Mouse (Mus musculus) heart, postnatal 36 days (tissue): ENCODE results near the gene Olfr556. TPM values are rescaled to one million over a fixed set of nuclear protein-coding genes. Genes with fewer than 3 reads are reported as not detected.
"Not testable (repeated sequence)": the region's sequence is repeated elsewhere in the genome, so short reads cannot be mapped to it uniquely, and the experiment has no call there.

ENCODE experiments used
- DNase-seq, 2 experiments: peaks; one replicate each; pipeline ENCODE4 v3.0.0; 2021 to 2022
- intact Hi-C: fragments of 180-260 bp; cut with DNase I; formaldehyde crosslinking; loops from one replicate; pipeline ENCODE4 v1.15.1; 2025
- total RNA-seq, 2 experiments: library from RNA; stranded (reverse); gene quantifications; 2 replicates each; pipeline ENCODE4 v1.2.3; 2021

The Olfr556 gene
- total RNA-seq = not detected

DNA sequence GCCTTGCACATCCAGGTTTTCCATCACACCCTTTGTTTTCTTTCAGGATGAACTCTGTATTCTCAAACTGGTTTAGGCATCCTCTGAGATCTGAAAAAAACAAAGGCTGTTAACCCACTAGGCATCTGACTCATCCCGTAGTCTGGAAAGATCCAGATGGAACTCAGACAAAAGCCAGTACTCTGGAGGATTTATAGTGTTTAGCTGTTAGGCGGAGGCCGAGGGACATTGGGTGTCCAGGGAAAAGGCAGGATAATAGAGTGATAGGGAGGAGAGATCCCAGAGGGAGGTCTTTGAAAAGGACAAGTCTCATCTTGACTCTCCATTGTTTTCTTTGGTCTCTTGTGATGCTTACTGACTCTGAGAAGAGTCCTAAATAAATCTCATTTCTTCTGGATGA, at the start of gene Olfr556:
Olfr556 (plus strand) TSS at position 301 of the 400 bp plus-strand sequence.
- DNase-seq = no peak
- intact Hi-C loops = loop anchor here (2.0 kb wide), 2 partner anchors 88 to 254 kb away; no protein-coding TSS in a partner anchor

DNA sequence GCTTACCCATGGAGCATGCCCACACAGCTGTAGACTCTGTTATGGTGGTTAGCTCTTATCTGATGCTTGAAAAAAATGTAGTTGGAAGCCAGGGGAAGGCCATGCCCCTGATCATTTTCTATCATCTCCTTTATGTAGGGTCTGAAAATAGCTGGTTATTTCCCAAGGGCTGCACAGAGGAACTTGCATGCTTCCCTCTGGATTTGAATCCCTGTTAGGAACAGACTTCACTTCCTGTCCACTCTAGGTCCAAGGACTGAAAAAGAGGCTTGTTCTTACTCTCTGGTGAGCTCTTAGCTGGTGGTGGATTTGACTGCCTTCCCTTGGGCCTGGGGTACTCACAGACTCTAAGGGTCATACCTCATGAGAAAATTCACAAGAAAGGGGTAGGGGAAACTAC, 46.6 kb upstream of the Olfr556 start, which contains the start of gene Olfr553:
Olfr553 (minus strand) TSS at position 101 of the 400 bp plus-strand sequence.
- intact Hi-C loops = no loop called here
- DNase-seq = no peak

DNA sequence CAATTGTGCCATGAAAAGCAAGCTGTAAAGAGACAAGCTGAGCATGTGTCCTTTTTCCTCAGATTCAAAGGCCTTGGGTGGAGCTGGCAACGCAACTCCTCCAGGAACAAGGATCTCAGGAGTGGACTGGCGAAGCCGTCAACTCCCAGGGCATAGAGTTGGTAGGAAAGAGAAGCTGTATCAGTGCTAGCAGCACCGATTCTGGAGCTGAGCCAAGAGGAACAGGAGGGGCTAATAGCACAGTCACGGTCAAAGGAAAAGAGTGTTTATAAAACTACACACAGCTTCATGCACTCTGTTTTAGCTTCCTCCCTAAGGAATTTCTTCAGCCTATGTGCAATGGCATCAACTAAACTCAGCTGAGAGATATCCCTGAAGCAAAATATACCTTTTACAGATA, 45.1 kb upstream of the Olfr556 start:
- intact Hi-C loops = no loop called here

DNA sequence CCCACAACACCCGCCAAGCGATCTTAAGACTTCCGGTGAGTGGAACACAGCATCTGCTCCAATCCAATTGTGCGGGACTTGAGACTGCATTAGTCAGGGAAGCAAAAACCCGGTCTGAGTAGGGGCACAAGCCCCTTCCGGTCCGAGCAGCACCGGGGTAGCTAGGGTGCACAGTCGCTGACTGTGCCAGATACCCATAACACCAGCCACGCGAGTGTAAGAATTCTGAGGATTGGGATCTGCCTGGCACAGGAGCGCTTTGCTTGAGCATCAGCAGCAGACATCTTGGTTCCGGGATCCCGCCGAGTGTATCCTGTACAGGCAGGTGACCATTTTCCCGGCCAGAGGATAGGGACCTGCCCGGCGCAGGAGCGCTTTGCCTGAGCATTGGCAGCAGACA, 44.3 kb upstream of the Olfr556 start:
- intact Hi-C loops, DNase-seq: not testable (repeated sequence)

More for the DNA sequence above, 45.1 kb upstream of the Olfr556 start:
- DNase-seq = peak; percentile 8 to 9

DNA sequence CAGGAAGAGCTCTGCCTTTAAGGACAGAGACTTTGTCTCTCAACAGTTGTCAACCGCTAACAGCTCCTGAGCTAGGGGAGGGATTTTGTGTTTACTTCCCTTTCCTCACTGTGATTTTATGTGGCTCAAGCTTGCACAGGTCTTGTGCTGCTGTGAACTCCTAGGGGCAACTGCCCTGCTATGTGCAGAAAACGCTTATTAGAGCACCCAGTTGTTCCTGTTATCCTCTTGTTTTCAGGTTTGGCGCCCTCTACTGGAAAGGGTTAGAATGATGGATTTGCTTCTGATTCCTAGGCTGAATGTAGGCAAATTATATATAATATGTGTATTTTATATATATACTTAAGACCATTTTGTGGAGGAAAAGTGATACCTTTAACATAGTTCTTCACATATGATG, 28.0 kb upstream of the Olfr556 start:
- DNase-seq = peak; percentile 38 to 43
- intact Hi-C loops = loop anchor here (1.0 kb wide), 2 partner anchors 123 to 128 kb away; no protein-coding TSS in a partner anchor

DNA sequence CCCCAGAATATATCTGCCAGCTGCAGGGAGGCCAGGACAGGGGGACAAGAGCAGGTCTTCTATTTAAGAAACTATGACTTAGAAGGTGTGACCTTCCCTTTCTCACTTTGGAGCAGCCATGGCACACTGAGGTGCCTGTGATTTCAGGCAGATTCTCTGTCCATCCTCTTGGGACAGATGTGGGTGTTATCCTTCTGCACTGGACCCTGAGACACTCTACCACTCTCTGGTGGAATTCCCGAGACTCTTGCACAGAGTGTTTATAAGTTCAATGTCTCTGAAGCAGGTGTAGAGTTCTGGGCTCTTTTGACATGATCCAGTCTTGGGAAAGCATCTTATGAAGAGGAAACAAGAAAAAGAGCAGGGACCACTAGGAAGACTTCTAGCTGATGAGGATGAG, 26.6 kb upstream of the Olfr556 start, which contains the start of gene Olfr554:
Olfr554 (plus strand) TSS at position 301 of the 400 bp plus-strand sequence.
- intact Hi-C loops = no loop called here
- DNase-seq = no peak

DNA sequence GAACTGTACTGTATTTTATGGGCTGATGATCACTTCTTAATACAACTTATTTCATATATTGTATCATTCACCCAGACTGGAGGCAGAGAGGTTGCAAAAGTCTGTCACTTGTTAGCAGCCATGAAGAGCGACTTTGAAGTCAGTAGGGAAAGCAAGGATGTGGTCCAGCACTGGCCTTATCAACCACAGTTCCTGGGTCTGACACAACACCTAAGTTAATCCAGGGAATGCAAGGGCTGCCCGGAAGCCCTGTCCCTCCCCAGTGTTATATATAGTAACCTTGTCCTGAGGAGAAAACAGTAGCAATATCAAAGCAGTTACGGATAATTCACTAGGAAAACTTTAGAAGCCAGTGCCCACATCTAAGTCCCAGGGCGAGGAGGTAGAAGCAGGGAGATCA, 19.8 kb upstream of the Olfr556 start:
- DNase-seq, intact Hi-C loops: not testable (repeated sequence)

DNA sequence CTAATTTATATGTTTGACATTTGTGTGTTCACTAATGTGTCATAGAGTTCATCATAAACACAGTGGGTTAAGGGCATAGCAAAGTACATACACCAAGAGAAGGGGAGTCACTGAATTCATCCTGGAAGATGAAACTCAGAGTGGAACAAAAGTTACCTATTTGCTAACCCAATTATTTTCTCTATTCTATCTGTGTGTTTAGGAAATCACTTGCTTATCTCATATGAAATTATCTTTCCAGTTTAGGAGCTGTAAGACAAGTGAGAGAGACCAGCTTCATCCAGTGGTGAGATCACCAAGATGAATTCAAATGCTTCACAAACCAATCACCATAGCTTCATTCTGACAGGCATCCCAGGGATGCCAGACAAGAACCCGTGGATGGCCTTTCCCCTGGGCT, 6.2 kb upstream of the Olfr556 start, which contains the start of gene Olfr555:
Olfr555 (plus strand) TSS at position 301 of the 400 bp plus-strand sequence.
- no peak for DNase-seq
- intact Hi-C loops = no loop called here

DNA sequence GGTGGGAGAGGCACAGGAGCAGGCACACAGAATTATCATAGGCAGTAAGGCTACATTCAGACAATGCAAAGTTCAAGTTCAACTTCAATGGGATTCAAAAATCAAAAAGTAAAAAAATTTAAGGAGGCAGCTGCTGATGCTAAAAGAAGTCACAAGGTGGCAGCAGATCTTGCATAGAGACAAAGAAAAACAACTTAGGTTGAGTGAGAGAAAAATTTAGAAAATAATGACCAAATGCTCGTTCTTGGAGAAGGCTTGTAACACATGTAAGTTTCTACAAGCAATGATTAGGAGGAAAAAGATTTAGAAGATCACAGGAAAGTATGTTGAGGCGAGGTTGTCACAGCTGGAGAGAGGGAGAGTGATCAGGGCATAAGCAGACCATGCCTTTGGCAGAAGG, 679 bp downstream of the Olfr556 start:
- intact Hi-C loops = loop anchor here (2.0 kb wide), 2 partner anchors 87 to 253 kb away; no protein-coding TSS in a partner anchor
- DNase-seq = no peak

DNA sequence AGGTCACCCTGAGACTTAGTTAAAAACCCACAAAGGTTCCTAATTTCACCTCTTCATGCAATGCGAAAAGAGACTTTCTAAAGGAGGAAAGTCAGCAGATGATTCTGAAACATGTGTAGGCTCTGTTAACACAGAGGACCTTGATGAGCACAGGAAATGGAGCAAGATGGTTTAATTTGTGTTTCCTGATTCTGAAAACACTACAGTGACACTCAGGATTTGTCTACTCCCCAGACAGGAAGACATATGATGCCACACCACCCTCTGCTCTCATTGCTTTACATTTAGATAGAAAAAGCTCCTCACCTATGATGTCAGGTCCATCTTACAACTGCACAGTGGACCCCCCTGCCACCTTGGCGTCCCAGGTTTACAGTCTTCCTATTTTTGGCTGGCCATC, 11.5 kb downstream of the Olfr556 start:
- no peak for DNase-seq
- intact Hi-C loops = no loop called here

DNA sequence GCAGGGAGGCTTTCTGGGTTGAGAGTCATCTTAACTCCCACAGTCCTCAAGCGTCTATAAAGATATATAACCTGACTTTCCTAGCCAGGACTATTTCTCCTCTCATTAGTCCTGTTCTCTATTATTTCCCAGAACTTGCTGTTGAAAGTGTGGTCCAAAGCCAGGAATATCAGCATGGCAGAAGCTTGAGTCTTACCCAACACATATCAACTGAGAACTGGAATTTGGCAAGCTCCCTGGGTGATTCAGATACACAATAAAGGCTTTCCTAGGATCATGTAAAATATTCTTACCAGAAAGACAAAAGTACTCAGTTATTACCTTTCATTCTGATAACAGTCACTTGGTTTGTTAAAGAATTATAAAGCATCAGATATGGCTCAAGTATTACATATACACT, 17.2 kb downstream of the Olfr556 start:
- DNase-seq = no peak
- intact Hi-C loops = loop anchor here (5.0 kb wide), 1 partner anchor 115 kb away; the partner anchor contains the start of gene Trim21

DNA sequence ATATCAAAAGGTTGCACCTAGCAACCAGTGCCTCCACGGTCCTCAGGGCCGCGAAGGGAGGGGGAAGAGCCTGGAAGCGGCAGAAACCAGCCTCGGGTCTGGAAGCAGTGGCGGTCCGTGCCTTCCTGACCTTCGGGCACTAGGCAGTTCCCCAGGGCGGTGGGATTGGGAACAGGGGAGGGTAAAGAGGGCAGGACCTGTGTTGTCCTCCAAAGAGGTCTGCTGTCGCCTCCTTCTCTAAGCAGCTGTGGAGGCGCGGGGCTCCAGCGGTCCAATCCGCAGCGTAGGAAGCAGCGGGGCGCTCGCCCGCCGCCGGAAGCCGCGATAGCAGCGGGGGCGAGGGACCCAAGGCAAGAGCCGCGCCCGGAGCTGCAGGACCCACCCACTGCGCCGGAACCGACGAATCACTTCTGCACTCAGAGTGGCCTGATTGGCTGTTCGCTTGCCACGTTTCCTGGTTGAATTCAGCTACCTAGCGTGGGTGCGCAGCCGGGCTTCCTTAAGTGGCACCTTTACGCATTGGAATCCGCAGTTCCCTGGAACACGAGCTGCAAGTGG, 22.3 kb downstream of the Olfr556 start, which contains the start of gene Trim68:
Trim68 (minus strand) TSS at position 384 of the 558 bp plus-strand sequence.
- intact Hi-C loops = no loop called here
- DNase-seq = peak; percentile 85 to 88

DNA sequence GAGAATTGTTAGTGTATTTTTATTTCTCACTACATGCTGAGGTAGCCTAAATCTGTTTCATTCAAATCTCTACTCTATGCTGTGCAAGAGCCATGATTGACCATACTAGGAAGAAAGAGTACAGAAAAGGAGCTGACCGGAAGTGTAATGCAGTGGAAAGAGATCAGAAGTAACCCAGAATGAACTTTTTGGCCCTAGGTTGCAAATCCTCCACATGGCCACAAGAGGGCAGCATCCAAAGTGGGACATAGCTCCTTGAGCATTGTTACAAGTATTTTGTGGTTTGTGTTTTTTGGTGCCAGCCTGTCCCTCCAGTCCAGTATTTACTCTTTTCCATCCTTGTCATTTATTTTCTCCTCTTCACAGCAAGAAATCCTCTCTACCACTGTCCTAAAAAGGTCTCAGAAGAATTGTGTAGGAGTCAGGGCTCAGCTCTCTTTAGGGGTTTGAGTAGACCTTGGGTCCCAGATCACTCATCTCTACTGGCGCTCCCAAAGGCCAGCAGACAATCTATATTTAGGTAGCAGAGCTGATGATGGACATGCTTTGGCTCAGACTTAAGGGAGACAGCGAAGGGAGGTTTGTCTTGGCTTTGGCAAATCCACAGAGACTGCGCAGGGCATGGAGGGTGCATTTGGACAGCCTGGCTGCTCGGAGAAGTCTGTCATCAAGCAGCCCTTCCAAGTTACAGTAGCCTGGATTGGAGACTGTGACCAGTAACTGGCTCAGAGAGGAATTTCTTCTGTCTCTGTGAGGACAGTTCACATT, 30.8 kb downstream of the Olfr556 start, which contains the start of gene Olfr557:
Olfr557 (plus strand) TSS at position 553 of the 768 bp plus-strand sequence.
- intact Hi-C loops = loop anchor here (10.0 kb wide), 1 partner anchor 219 kb away; the partner anchor contains the start of gene Olfr571
- DNase-seq = peak; percentile 12 to 23

DNA sequence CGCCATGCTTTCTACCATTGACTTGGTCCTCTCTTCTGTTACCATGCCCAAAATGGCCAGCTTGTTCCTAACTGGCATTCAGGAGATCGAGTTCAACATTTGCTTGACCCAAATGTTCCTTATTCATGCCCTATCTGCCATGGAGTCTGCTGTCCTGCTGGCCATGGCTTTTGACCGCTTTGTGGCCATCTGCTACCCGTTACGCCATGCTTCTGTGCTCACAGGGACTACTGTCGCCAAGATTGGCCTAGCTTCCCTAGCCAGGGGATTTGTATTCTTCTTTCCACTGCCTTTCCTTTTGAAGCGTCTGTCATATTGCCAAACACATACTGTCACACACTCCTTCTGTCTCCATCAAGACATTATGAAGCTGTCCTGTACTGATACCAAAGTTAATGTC, 33.8 kb downstream of the Olfr556 start:
- intact Hi-C loops = loop anchor here (10.0 kb wide), 1 partner anchor 216 kb away; the partner anchor contains the start of gene Olfr571
- DNase-seq = no peak

DNA sequence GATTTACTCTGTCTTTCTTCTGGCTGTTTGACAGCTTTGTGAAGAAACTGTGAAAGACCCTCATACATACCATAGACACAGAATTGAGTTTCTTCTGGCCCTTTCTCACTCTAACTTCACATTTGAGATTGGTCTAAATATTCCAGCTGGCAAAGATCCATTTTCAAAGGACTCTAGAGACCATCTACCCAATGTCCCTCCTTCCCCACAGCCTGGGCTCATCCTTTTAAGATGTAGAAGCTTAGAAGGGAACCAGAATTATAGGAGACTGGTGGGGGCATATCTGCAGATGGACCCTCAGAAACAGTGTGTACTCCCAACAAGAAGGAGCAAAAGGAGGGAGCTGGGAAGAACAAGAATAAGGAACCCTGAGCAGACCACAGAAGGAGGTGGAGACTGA, 37.2 kb downstream of the Olfr556 start, which contains the start of gene Olfr558:
Olfr558 (plus strand) TSS at position 301 of the 400 bp plus-strand sequence.
- intact Hi-C loops = no loop called here
- no peak for DNase-seq

DNA sequence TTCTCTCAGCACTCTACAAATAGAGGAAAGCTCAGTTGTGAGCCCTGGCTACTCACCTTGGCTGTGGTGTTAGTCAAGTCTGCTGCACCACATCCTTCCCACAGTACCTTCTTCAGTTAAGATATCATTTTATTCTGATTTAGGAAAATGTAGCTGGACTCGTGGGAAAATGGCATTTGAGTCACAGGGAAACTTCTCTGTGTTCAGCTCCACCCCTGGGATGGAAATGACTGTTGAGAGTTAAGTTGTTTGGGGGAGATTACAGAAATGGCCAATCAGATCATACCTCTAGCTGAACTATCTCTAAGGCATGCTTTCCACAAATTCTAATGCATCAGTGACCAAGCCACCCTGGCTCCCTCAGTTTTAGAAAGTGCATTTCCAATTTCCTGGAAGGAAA, 54.3 kb downstream of the Olfr556 start, which contains the start of gene Olfr33:
Olfr33 (minus strand) TSS at position 101 of the 400 bp plus-strand sequence.
- intact Hi-C loops = no loop called here
- no peak for DNase-seq

Other genes with a start within 250 kb of the Olfr556 start
- 10 to 100 TPM in 1 of 2 experiments, 1 to 10 TPM in 1; 9.6 to 10.9 TPM for gene Rrm1, start 223.2 kb upstream of the Olfr556 start, total RNA-seq
- not detected for gene Olfr543, start 183.2 kb upstream of the Olfr556 start, total RNA-seq
- not detected for gene Olfr544, start 176.6 kb upstream of the Olfr556 start, total RNA-seq
- not detected for gene Olfr545, start 165.3 kb upstream of the Olfr556 start, total RNA-seq
- not detected for gene Olfr547, start 130.2 kb upstream of the Olfr556 start, total RNA-seq
- not detected for gene Olfr548-ps1, start 124.0 kb upstream of the Olfr556 start, total RNA-seq
- not detected for gene Olfr549, start 115.0 kb upstream of the Olfr556 start, total RNA-seq
- 1 to 10 TPM; 5.2 to 7.0 TPM for gene Trim21, start 99.4 kb upstream of the Olfr556 start, total RNA-seq
- gene Olfr550, start 93.5 kb upstream of the Olfr556 start, total RNA-seq = under 1 TPM in 1 of 2 experiments, not detected in 1; 0.08 TPM
- not detected for gene Olfr551, start 73.0 kb upstream of the Olfr556 start, total RNA-seq
- gene Olfr552, start 67.1 kb upstream of the Olfr556 start, total RNA-seq = under 1 TPM; 0.14 TPM
- gene Olfr553, start 46.7 kb upstream of the Olfr556 start, total RNA-seq = not detected
- not detected for gene Olfr554, start 26.5 kb upstream of the Olfr556 start, total RNA-seq
- gene Olfr555, start 6.1 kb upstream of the Olfr556 start, total RNA-seq = not detected
- gene Trim68, start 22.4 kb downstream of the Olfr556 start, total RNA-seq = 1 to 10 TPM; 7.7 to 8.4 TPM
- gene Olfr557, start 31.0 kb downstream of the Olfr556 start, total RNA-seq = not detected
- 1 to 10 TPM; 2.5 to 3.0 TPM for gene Olfr558, start 37.3 kb downstream of the Olfr556 start, total RNA-seq
- not detected for gene Olfr33, start 54.2 kb downstream of the Olfr556 start, total RNA-seq
- gene Olfr559, start 62.6 kb downstream of the Olfr556 start, total RNA-seq = not detected
- not detected for gene Olfr560, start 94.5 kb downstream of the Olfr556 start, total RNA-seq
- under 1 TPM; 0.28 to 0.68 TPM for gene Olfr78, start 94.6 kb downstream of the Olfr556 start, total RNA-seq
- gene Olfr561, start 106.3 kb downstream of the Olfr556 start, total RNA-seq = not detected
- gene Olfr564, start 138.6 kb downstream of the Olfr556 start, total RNA-seq = not detected
- not detected for gene Olfr566, start 193.9 kb downstream of the Olfr556 start, total RNA-seq
- gene Olfr568, start 212.2 kb downstream of the Olfr556 start, total RNA-seq = not detected
- not detected for gene Olfr569, start 226.0 kb downstream of the Olfr556 start, total RNA-seq
- not detected for gene Olfr570, start 229.7 kb downstream of the Olfr556 start, total RNA-seq